Mouse (Mus musculus) liver, adult 2 months (tissue): Measurements from ENCODE around the gene Elmsan1. TPM values are rescaled to one million over a fixed set of nuclear protein-coding genes. Genes with fewer than 3 reads are reported as not detected.

Experiments
- DNase-seq: peaks from one replicate; pipeline ENCODE4 v3.0.0-alpha.2; 2011; ENCODE audit warnings: low read depth, low spot score; ENCODE audit errors: extremely low read depth
- H3K27ac ChIP-seq: fragments of 200-500 bp; replicated peaks from 2 replicates; pipeline ENCODE4 v1.5.1; 2012; ENCODE audit warnings: low read depth, mild to moderate bottlenecking, control low read depth, inconsistent platforms, low read length; ENCODE audit not compliant: insufficient read depth
- H3K27me3 ChIP-seq: fragments of 200-500 bp; 2 replicates; pipeline ENCODE4 v1.6.1; 2012; ENCODE audit warnings: mild to moderate bottlenecking, moderate library complexity, low read length, inconsistent platforms; ENCODE audit not compliant: control insufficient read depth, insufficient read depth
- H3K36me3 ChIP-seq: fragments of 200-500 bp; 2 replicates; pipeline ENCODE4 v1.6.1; 2012; ENCODE audit warnings: low read length, inconsistent platforms; ENCODE audit not compliant: control insufficient read depth, insufficient read depth
- H3K4me1 ChIP-seq: fragments of 200-500 bp; 2 replicates; pipeline ENCODE4 v1.6.1; 2011; ENCODE audit warnings: low read length; ENCODE audit not compliant: control insufficient read depth, insufficient read depth
- H3K4me3 ChIP-seq: fragments of 200-500 bp; 2 replicates; pipeline ENCODE4 v1.5.1; 2011; ENCODE audit warnings: low read depth, mild to moderate bottlenecking, control low read depth, low read length, moderate library complexity; ENCODE audit not compliant: insufficient read depth
- H3K79me2 ChIP-seq: fragments of 200-500 bp; 2 replicates; pipeline ENCODE4 v1.6.1; 2012; ENCODE audit warnings: inconsistent platforms, mild to moderate bottlenecking, low read length, moderate library complexity; ENCODE audit not compliant: control insufficient read depth, insufficient read depth
- H3K9ac ChIP-seq: fragments of 200-500 bp; 2 replicates; pipeline ENCODE4 v1.6.1; 2012; ENCODE audit warnings: low read depth, mild to moderate bottlenecking, control low read depth, inconsistent platforms, low read length
- CTCF ChIP-seq: fragments of 200-500 bp; IDR thresholded peaks from 2 replicates; pipeline ENCODE4 v1.5.1; 2011; ENCODE audit warnings: low read depth, low read length, control low read depth
- POLR2A ChIP-seq: fragments of 200-500 bp; IDR thresholded peaks from 2 replicates; pipeline ENCODE4 v1.6.1; 2011; ENCODE audit warnings: low read length, control low read depth; ENCODE audit not compliant: insufficient read depth; ENCODE audit errors: extremely low read depth
- WGBS: fragments of 180-500 bp; shearing (Covaris S2); methylation state at CpG from one replicate; pipeline ENCODE4 v1.1.7; 2018; 5-methylcytosine and 5-hydroxymethylcytosine counted together
- polyA plus RNA-seq: library from polyadenylated mRNA; depleted of rRNA; stranded (reverse); fragments of >200 nt; gene quantifications from 2 replicates; pipeline ENCODE4 v1.2.3, GENCODE M21; 2012
- total RNA-seq: library from RNA; depleted of rRNA; stranded (reverse); fragments of >200 nt; gene quantifications from 2 replicates; pipeline ENCODE4 v1.2.3, GENCODE M21; 2014

The Elmsan1 gene
- total and polyA plus RNA-seq, 2 experiments, result 2.3 to 3.8 TPM

DNA sequence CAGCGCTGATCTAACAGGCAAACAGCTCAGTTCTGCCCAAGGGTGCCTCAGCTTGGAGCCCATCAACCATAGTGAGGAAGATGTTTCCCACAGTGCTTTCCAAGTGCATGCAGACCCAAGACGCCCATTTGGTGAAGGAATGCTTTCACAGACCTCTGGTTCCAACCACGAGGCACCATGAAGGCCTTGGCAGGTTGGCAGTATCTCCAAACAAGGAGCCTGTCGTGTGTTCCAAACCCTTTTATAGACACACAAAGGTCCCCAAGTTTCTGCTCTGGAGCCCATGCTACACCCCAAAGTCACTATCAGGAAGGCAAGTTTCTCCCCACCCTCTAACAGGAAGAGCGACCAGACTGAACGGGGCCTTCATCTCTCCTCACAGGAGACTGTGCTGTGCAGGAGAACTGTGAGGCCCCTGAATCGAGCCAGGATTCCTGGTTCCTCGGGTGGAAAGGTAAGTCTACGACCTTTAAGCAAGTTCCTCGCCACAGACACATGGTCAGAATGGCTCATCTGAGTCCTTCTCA, 13.0 kb downstream of the Elmsan1 start:
- H3K27me3 ChIP-seq, result no peaks in the 10 kb centered on the region
- TF ChIP-seq CTCF (no peak), POLR2A (no peak)
- H3K27ac ChIP-seq, result no peak overlapping the region
- H3K4me3 ChIP-seq, result no peak overlapping the region
- peaks cover 49% of the 10 kb centered on the region for H3K79me2 ChIP-seq
- no peaks in the 10 kb centered on the region for H3K36me3 ChIP-seq
- peaks cover 39% of the 10 kb centered on the region for H3K4me1 ChIP-seq
- no peak for DNase-seq
- H3K9ac ChIP-seq, result no peak overlapping the region
- WGBS, result 78% methylated on average over 10 of the region's 10 CpGs

DNA sequence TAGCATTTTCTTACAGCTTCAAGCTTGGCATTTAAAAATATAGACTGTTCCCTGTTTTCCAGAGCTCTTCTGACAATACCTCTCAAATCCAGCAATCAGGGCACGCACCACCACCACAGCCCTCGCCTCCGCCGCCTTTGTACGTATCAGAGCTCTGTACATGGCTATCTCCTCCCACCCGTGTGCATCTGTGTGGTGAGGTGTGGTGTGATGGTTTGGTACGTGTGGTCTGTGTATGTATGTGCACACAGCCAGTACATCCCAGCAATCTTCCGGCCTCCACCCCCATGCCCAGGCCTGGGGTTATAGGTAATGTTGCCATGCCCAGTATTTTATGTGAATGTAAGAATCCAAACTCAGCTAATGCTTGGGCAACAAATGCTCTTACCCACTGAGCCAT, 14.0 kb downstream of the Elmsan1 start:
- H3K4me3 ChIP-seq, result no peak overlapping the region
- no peaks in the 10 kb centered on the region for H3K27me3 ChIP-seq
- 97% methylated on average over 8 of the region's 8 CpGs for WGBS
- H3K9ac ChIP-seq, result no peak overlapping the region
- H3K27ac ChIP-seq, result no peak overlapping the region
- TF ChIP-seq POLR2A (no peak), CTCF (no peak)
- no peak for DNase-seq
- no peaks in the 10 kb centered on the region for H3K36me3 ChIP-seq
- peaks cover 39% of the 10 kb centered on the region for H3K4me1 ChIP-seq
- peaks cover 46% of the 10 kb centered on the region for H3K79me2 ChIP-seq

DNA sequence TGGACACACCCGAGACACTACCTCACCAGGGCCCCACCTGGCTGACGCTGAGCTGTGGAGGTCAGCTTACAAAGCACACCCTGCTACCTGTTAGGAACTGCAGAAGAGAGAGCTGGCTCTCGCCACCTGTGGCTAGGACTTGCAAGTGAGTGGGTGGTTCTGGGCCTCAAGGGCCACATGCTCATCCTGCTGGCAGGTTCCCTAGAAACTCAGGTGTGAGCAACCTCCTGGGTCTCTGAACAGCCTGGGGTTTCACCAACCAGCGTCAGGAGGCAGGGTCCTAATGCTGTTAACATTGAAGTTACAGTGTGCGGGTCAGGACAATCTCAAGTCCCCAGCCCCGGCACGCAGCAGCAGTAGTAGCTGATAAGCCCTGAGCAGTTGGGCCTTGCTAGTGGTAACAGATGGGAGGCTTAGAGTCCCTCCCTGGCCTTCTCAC, 14.9 kb downstream of the Elmsan1 start:
- TF ChIP-seq CTCF, result no peak
- no peak for TF ChIP-seq POLR2A
- WGBS, result 65% methylated on average over 7 of the region's 7 CpGs
- Histone ChIP-seq H3K27ac (no peak overlapping the region), H3K79me2 (peaks cover 40% of the 10 kb centered on the region; the same call in 1 of the 2 replicates), H3K4me1 (peaks cover 44% of the 10 kb centered on the region), H3K9ac (no peak overlapping the region), H3K4me3 (no peak overlapping the region), H3K27me3 (no peaks in the 10 kb centered on the region), H3K36me3 (no peaks in the 10 kb centered on the region)
- no peak for DNase-seq

DNA sequence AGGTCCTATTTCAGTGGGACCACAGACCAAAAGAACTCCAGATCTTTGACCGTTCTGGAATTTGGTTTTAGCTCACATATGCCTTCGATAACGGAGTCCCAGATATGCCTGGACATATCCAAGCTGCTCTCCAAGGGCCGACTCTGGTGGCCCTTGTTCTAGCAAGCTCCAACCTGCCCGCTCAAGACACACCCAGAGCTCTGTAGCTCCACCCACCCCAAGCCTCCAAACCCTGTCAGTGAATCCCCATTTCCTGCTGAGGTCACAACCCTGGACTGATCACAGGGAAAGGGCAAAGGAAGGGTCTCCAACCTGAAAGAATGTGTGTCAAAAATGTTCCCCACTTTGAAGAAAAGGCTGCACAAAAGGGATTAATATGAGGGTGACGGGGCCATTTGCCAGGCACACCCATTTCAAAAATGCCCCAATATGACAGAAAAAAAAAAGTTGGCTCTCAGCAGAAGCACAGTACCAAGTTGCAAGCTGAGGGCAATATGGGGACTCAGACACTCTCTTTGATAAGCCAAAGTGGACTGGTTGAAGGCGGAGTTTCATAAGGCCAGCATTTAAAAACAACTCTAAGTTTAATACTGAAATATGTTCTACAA, 15.4 kb downstream of the Elmsan1 start:
- H3K4me1 ChIP-seq, result peaks cover 47% of the 10 kb centered on the region
- no peak overlapping the region for H3K4me3 ChIP-seq
- H3K27ac ChIP-seq, result no peak overlapping the region
- no peak for TF ChIP-seq CTCF
- TF ChIP-seq POLR2A, result no peak
- H3K79me2 ChIP-seq, result peaks cover 36% of the 10 kb centered on the region; the same call in 1 of the 2 replicates
- 71% methylated on average over 7 of the region's 7 CpGs for WGBS
- H3K9ac ChIP-seq, result no peak overlapping the region
- no peak for DNase-seq
- no peaks in the 10 kb centered on the region for H3K27me3 ChIP-seq
- no peaks in the 10 kb centered on the region for H3K36me3 ChIP-seq

DNA sequence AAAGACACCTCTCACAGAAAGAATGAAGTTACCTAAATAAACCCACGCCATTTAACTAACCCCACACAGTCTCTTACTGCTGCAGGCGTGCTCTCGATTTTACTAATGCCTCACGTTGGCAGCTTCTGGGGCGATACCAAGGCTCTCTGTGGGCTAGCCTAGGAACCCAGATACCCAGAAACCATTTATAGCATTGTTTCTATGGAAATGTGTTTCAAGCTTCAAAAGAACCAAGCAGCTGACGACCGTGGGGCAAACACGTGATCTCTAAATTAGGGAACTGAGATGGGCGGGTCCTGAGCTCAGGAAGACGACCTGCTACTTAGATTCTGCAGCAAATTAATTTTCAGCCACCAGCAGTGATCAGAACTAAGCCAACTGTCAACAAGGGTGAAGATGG, 16.1 kb downstream of the Elmsan1 start:
- Histone ChIP-seq H3K4me1 (peaks cover 48% of the 10 kb centered on the region), H3K4me3 (no peak overlapping the region), H3K9ac (no peak overlapping the region), H3K27ac (peak overlapping the region; percentile 70), H3K79me2 (peaks cover 36% of the 10 kb centered on the region; the same call in 1 of the 2 replicates), H3K36me3 (no peaks in the 10 kb centered on the region), H3K27me3 (no peaks in the 10 kb centered on the region)
- WGBS, result 56% methylated on average over 10 of the region's 10 CpGs
- TF ChIP-seq POLR2A, result no peak
- no peak for TF ChIP-seq CTCF
- DNase-seq, result no peak
